Mouse (Mus musculus) ovary, postnatal 14 days (tissue): ENCODE measurements around the gene Fam20b.
A peak's percentile ranks its signal among the peaks of the same experiment; 100 is the strongest.

ENCODE experiments used
- DNase-seq: peaks from one replicate; pipeline ENCODE4 v3.0.0; 2022; ENCODE audit warnings: low spot score

Gene Fam20b

DNA sequence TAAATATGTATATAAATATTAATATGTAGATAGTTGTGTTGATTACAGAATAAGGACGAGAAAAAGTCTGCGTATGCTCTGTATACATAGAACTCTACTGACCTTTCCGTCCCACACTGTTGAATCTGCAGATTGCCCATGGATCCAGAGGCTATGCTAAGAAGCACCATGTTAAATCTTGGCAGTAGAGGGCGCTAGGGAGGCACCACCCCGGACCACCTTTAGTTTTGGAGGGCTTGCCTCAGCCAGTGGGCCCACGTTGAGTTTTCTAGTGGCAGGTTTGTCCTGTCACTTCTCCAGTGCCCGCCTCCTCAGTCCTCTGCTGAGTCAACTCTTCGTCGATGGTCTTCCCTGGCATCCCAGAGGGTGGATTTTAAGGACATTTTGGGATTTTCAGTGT is 11.9 kb upstream of the Fam20b start:
- no peak for DNase-seq

DNA sequence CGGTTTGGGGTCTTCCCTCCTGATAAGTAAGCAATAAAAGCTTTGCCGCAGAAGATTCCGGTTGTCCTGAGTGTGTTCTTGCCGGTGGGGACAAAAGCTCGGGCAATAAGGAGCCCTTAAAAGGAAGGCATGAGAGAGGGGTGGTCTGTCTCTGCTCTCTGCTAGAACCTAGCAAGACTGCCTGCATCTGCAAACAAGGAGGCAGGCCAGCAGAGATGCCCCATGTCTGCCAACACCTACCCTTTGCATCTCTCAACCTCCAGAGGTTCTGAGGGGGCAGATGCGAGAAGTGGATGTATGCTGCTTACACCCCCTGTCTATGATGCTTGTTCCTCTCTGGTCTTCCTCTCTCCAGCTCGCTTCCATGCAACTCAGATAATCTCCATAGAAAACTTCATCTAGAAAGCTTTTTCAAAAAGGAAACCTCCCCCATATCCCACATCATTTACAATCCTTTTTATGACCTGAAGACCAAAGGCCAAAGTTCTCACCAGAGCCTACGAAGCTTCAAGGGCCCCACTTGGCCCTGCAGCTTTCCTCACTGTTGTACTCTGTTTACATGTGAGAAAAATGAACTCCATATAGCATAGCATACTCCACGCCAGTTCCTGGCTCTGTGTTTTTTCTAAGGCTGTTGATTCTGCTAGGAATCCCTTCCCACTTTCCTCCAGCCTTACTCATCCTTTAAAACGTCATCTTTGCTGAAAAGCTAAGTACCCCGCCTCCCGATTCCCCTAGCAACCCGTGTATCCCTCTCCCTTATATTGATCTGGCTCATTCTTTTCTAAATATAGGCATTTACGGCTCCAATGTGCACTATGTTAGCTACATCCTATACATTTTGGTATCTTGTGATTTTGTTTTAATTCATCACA is 8.6 kb upstream of the Fam20b start:
- DNase-seq, result no peak

DNA sequence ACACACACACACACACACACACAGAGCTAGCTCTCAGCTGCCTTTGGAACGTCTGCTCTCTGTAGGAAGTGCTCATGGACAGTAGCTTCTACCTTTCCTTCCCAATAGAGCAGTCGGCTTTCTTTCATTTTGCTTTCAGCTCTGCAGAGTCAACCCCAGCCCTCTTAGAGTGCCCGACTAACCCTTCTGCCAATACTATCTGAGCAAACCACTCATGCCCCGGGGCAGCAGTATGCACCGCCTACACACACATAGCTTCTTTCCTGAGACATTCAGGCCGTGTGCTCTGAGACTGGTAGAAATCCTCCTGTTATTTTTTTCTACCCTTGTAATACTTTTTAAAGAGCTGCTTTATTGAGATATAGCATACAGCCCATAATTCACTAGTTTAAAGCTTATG is 3.2 kb upstream of the Fam20b start:
- DNase-seq, result no peak

DNA sequence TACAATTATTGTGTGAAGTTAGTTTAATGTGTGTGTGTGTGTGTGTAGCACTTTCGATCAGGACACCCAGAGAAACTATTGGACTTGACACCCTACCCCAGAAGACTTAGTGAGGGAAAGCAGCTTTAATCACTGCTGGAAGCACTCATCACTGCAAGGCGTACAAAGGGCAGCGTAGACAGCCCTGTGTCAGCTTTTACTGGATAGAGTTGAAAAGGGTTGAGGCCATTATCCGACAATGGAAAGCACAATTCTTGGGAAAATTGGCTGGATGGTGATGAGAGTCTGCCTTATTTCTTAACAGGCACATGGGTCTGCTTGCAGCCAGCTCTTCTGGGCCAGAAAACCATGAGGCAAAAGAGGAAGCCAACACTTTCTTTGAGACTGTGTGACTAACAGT is 1.2 kb upstream of the Fam20b start:
- no peak for DNase-seq

DNA sequence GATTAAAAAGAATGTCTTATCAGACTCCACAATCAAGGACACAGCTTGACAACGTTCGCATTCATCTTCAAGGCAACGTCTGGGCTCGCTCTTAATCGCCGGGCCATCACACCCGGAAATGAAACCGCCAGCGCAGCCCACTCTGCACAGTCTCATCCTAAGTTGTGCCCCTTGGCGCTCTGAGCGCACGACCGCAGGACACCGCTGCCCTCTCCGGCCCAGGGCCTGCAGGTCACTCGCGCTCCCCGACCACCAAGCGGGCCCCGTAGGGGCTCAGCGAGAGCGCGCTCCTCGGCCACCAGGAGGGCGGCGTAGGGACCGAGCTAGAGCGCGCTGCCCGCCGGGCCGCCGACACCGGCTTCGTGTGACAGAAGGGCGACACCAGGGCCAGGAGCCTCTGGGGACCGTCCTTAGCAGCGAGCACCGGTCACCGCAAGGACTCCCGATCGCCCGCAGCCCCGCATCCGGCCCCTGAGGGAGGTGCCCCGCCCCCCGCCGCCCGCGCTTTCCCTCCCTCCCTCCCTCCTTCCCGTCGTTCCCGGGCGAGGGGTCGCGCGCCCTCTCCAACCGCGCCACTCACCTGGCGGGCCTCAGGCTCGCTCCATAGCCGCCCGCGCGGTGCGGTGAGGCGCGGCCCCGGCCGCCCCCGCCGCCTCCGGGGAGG is 468 bp downstream of the Fam20b start:
- DNase-seq, result peak; percentile 39

DNA sequence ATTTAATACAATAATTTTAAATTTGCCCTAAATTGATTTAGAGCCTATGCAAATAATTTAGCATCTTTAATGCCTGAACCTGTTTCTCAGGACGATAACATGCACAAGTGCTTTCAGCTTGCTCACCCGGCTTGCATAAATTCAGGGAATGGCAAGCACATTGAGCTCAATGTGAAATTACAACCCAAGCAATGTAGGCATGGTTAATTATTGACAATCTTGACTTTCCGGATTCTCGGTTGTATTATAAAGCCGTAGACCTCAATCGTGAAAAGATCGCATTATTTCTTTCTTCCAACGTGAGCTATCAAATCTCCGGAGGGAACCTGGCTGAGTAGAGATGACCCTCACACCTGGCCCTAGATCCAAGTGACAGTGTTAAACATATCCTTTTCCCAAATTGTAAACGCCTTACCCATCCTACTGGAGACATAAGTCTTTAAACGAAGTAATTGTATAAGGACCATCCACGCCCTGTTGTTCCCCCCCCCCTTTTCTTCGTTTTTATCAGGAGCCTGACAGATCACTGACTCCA is 1.1 kb downstream of the Fam20b start:
- no peak for DNase-seq

DNA sequence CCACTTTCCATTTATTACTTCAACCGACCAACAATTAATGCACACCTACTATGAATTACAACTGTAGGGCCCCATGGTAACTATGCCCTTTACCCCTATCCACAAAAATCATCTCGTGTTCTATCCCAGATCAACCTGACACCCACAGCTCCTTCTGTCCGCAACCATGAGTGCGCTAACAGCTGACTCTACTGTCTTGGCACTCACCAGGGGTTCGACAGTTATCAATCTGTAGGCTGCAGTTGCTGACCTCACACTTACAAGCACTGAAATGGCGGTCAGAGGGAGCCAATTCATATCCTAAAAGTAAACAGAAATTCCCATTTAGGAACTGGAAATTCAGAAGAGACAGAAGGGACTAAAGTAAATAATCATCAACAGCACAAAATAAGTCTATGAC is 2.2 kb downstream of the Fam20b start:
- no peak for DNase-seq

DNA sequence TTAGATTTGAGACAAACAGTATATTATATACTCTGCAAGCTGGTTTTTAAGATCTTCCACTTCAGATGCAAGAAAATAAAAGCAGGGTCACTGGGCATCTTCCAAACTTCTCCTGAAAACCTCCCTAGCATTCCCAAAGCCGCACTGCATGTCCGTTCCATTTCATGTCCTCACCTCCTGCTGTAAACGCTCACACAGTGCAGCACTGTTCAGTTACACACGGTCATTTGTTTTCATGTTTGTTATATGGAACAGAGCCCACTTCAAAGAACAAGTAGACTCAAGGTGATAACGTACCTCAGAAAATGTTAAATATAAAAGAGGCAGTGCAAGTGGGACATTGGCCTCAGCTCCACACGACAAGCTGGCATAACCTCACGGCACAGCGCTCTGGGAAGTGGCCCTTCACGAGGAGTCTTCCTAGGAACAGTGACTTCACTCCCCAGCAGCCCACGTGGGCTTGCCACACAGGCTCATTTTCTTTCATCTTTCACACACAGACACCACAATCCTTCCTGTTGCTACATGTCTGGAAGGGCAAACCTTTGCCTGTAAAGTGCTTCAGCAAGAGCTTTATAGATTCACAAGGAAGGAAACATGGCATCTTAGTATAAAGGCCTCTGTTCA is 8.3 kb downstream of the Fam20b start:
- DNase-seq, result no peak

DNA sequence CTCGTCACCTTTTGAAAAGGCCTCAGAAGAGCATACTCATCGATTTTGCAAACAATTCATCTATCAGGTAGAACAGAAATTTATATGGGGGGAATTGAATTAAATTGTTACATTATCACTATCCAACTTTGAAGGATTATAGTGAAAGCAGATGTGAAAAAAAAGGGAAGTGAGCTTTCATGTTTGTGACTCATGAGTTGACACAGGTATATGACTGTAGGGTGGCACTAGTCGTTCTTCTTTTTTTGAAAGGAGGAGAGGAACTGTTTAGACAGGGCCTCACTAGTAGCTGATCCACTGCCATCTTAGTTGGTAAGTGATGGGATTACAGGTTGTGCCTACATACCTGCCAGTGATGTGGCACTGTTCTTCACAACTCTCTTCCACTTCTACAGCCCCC is 10.2 kb downstream of the Fam20b start:
- no peak for DNase-seq

DNA sequence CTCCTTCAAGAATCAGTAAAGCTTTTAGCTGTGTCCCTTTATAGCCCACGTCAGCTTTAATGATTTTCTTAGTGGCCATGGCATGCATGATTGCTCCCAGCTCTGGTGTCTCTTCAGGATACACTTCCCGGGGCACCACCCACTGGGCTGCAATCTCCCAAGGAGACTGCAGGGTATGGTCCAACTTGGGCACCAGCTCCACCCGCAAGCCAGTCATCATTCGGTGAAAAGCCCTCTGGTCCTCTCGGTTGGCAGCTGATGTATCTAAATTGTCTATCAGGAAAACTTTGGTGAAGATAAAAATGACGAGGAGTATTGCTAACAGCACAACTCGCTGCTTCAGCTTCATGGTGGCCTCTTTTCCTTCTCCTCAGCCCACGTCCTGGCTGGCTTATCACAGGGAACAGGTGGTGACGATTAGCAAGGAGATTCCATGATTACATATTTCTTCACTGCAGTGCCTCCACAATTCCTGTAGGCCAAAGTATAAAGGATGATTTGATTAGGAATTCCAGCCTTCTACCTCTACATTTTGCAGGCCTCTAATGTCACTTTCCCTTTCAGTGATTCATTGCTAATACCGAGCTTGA is 13.1 kb downstream of the Fam20b start:
- no peak for DNase-seq

DNA sequence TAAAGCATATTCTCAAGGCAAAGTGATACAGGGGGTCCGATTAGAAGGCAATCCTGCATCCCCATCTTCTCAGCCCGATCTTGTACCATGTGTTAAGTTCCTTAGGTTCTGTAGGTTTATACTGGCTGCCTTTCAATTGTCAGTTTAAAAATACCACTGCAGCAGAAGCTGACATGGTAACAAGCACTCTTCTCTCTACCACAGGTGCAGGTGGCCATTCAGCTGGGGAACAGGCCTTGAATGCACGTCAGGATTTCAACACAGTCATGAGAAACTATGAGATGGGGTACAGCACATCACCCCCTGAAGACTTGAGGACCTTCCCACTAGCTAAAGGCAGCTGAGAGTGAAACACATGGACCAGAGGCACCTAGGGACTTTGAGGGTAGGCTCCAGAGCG is 15.4 kb downstream of the Fam20b start:
- no peak for DNase-seq

DNA sequence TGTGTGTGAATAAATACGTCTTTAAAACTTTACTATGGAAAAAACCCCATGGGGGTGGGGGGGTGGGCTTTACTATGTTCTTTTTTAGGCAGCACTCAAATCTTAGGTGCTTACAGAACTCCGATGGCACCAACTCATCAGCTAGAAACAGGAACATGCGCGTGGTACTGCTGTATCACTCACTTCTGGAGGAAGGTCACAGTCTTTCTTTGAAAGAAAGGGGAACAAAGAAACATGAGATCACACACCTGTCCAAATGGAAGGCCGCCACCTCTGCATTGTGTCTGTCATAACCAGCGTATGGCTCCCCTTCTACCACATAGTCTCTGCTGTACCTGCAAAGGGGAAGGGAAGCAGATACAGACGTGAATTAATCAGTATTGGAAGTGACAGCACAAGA is 16.7 kb downstream of the Fam20b start:
- no peak for DNase-seq

DNA sequence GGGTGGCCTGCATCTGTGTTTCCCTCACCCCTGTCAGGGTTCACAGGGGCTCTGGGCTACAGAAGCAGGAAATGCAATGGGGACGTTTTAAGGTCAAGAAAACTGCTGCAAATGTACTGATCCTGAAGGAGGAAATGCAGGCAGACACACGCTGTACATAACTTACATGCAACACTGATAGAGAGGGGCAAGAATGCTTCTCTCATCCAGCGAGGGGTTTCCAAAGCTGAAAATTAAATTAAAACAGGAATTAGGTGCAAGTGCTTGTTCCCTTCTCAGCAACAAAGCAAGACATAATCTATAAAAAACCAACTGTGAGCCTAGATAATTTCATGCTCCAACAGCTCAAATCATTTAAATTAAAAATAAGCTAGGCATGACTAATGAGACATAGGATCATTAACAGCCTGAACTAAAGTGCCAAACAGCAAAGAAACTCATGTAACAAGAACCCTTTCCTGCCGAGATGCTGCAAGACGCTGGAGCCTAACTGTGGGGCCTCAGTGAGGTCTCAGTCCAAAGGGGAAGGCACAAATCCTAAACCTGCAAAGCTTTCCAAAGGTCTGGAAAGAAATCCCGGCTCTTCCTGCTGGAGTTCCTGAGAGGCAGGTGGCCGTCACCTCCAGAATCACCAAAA is 32.7 kb downstream of the Fam20b start:
- no peak for DNase-seq

DNA sequence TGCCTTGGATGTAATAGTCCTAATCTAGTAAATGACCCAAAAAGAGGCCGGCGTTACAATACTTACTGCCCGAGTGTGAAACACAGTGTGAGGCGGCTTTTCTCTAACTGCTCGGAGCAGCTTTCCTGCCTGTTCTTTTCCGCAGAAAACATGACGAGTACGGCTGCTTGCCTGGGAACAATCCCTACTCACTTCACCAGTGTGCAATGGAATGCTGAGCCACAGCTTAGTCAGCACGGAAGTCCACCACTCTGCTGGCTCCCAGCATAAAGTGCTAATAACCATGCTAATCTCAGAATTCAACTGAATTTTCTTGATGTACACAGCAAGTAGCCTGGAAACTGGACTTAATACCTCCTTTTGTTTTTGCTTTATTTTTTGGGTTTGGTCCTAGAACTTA is 39.3 kb downstream of the Fam20b start:
- DNase-seq, result no peak

DNA sequence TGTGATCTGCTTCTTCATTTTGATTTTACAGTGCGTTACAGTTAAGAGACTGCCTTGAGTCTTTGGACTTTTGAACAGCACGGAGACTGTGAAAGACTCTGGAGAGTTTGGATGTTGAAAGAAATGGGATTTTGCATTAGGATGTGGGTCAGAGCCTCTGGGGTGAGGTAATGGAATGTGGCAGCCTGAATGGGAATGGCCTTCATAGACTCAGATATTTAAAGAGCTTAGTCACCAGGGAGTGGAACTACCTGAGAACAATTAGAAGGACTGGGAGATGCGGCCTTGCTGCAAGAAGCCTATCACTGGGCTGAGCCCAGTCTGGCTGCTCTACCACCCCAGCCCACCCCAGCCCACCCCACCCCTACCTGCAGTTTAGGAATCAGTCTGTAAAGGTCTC is 41.7 kb downstream of the Fam20b start:
- no peak for DNase-seq

DNA sequence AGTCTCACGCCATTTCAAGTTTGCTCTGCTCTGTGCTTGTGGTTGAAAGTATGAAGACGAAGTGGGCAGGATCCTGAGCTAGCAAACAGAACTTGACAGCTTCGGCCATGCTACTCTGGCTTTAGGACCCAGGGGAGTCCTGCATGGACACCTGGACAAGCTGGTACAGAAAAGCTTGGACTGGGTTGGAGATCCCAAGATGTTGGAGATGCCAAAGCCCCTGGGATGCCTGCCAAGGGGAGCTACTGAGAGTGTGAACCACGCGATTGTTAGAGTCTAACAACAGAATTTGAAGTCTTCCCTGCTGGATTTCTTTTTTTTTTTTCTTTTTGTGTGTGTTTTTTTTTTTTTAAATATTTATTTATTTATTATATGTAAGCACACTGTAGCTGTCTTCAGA is 42.3 kb downstream of the Fam20b start:
- DNase-seq, result no peak

DNA sequence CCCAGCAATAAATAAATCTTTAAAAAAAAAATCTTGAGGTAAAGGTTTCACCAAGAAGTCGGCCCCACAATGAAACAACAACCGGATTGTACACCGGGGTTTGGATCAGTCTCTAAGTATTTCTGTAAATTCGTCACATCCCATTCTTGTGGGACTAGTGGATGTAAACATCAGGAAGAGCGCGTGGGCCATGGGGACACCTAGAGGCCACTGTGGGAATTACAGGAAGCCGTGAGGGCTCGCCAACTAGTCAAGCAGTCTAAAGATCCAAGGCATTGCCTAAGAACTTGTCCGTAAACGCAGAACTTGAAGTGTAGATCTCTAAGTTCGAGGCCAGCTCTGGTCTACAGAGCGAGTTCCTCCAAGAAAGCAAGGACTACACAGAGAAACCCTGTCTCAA is 42.7 kb downstream of the Fam20b start:
- no peak for DNase-seq

DNA sequence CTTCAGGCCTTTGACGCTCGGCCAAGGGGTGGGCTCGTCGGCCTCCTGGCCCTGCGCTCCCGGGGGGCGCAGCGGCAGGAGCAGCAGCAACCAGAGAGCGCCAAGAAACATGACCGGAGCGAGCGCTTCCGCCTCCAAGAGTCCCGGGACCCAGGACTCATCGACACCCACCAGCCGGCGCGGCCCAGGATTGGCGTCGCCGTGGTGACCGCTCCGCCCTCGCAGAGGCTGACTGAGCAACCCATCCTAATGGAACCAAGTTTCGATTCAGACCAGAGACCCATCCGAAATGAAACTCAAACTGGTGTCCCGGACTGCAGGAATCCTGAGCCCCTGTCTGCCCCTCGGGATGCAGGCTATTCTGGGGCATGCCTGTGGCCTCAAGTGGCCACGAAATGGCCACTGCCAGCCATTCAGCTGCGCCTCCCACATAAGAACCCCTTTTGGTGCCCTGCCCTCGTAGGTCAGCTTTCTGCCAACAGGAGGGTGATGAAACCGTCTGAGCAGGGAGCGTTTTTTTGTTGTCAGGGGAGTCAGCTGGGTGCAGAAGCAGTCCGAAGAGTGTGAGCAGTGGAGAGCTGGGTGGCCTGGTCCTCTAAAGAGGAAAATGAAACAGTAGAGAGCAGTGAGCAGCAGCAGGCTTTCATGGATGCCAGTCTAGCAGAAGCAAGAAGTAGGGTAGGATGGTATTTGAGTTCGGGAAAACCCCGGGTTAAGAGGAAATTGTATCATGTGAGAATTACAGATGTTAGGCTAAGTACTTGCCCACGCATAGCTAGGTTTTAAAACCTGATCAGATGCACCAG is 44.5 kb downstream of the Fam20b start, which contains the start of gene Tor3a:
Tor3a (minus strand) TSS at position 162 of the 806 bp plus-strand sequence.
- peak; percentile 70 for DNase-seq

DNA sequence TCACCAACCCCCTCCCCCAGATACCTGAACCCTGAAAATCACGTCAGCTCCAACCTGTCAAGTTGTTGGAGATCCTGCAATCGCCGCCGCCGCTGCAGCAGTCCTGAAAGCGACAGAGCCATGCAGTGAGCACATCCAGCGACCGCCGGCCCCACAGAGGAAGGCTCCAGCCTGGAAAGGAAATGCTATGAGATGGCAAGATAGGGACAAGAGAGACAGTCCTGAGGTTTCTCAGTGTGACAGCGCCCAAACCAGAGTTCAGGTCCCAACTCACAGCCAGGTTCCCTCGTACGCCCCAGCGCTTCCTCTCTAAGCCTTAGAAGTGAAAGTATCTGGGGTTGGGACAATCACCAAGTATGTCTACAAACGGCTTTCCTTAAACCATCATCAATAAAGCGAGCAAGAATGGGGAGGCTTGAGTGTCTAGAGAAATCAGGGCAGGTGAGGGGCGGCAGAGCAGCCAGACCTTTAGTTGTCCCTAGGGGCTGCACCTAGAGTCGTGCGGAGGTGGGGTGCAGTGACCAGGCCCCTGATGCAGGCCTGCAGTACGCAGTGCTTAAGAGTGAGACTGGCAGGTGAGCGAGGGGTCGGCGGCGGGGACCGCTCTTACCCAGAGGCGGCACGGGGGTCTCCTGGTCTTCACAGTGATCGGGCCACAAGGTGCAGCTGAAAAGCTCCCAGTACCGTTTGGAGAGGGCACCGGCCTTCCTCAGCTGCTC is 45.3 kb downstream of the Fam20b start:
- DNase-seq, result no peak

DNA sequence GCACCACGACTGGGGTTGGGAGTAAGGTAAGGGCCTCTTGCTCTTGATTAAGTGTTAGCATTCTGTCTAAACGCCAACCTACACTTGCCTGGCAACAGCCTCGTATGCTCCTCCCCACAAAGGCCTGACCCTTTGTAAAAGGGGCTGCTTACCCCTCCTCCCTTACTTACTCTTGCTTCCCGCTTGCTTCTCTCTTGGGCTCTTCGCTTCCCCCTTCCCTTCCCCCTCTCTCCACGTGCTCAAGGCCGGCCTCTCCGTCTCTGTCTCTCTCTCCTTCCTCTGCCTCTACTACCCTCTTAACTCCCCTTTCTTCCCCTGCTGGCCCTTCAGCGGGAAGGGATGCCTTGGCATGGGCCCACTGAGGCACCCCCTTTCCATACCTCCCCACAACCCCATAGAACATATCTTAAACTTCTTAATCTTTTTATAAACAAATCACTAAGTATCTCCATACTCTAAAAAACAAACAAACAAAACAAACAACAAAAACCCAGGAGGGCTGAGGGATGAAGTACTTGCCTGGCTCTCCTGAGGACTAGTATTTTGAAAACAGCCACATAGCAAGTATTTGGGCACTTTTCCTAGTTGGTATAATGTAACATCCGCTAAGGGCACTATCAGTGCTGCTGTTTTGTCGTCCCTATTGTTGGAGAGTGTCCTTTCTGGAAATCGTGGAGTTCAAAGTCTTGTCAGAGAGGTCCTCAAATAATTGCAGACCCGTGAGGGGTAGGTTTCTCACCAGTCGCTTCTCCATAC is 46.0 kb downstream of the Fam20b start:
- DNase-seq, result no peak
